Mouse (Mus musculus): ENCODE results near the gene Tal1. TPM values are rescaled to one million over a fixed set of nuclear protein-coding genes. Genes with fewer than 3 reads are reported as not detected.

Gene Tal1
- 1 to 10 TPM; 7.2 to 7.3 TPM for total RNA-seq (2021)

GRCm38 (mm10) chr4:115056371-115056920 is at the start of gene Tal1:
Tal1 (plus strand) TSS chr4:115056426.
- intact Hi-C loops (cut with DNase I): loop anchor here (5.0 kb wide), 1 partner anchor 149 kb away; the partner anchor contains the start of gene Foxd2
- peak; percentile 65 to 68 for DNase-seq

- intact Hi-C loops (cut with DNase I): no loop called here
- no peak for DNase-seq
Measured at GRCm38 (mm10) chr4:115014276-115014675, 42.0 kb upstream of the Tal1 start.

GRCm38 (mm10) chr4:115019997-115020396 is 36.2 kb upstream of the Tal1 start:
- intact Hi-C loops (cut with DNase I): no loop called here
- no peak for DNase-seq

- intact Hi-C loops (cut with DNase I): no loop called here
Measured at GRCm38 (mm10) chr4:115035043-115035442, 21.2 kb upstream of the Tal1 start.

DNA sequence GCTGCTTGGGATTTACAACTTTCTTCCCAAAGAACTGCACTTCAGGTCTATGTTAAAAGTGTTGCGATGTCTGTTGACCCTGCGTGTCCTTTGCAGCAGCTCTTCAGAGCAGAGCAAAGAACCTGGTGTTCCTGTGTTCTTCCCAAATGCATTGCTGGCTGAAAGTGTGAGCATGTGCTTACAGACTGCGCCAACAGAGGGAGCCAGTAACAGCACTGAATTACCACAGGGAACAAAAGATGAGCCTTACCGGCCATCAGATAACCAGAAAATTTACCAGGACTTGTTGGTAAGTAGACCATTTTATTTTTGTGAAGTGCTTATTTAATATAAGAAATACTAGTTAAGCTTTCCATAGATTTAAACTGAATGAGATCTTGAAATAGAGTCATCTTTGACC is 18.0 kb upstream of the Tal1 start:
- intact Hi-C loops (cut with DNase I): loop anchor here (1.0 kb wide), 2 partner anchors 47 to 59 kb away; no protein-coding TSS in a partner anchor
- DNase-seq: peak; percentile 42 to 60

More at GRCm38 (mm10) chr4:115035043-115035442, 21.2 kb upstream of the Tal1 start:
- no peak for DNase-seq

GRCm38 (mm10) chr4:115045621-115046020 is 10.6 kb upstream of the Tal1 start:
- intact Hi-C loops (cut with DNase I): loop anchor here (2.0 kb wide), 1 partner anchor 39 kb away; no protein-coding TSS in a partner anchor
- DNase-seq: no peak

- peak; percentile 63 to 77 for DNase-seq
Measured at GRCm38 (mm10) chr4:115047750-115048149, 8.5 kb upstream of the Tal1 start.

GRCm38 (mm10) chr4:115048190-115048589 is 8.0 kb upstream of the Tal1 start:
- intact Hi-C loops (cut with DNase I): no loop called here
- no peak for DNase-seq

More at GRCm38 (mm10) chr4:115047750-115048149, 8.5 kb upstream of the Tal1 start:
- intact Hi-C loops (cut with DNase I): loop anchor here (2.0 kb wide), 1 partner anchor 37 kb away; no protein-coding TSS in a partner anchor

- DNase-seq: no peak
- intact Hi-C loops (cut with DNase I): no loop called here
Measured at GRCm38 (mm10) chr4:115051245-115051644, 5.0 kb upstream of the Tal1 start.

- intact Hi-C loops (cut with DNase I): no loop called here
- DNase-seq: peak; percentile 77 to 84
Measured at GRCm38 (mm10) chr4:115052343-115053005, 3.8 kb upstream of the Tal1 start.

- intact Hi-C loops (cut with DNase I): loop anchor here (5.0 kb wide), 1 partner anchor 148 kb away; the partner anchor contains the start of gene Foxd2
- no peak for DNase-seq
Measured at GRCm38 (mm10) chr4:115055044-115055443, 1.2 kb upstream of the Tal1 start.

- intact Hi-C loops (cut with DNase I): loop anchor here (5.0 kb wide), 1 partner anchor 148 kb away; the partner anchor contains the start of gene Foxd2
- DNase-seq: no peak
Measured at GRCm38 (mm10) chr4:115055691-115056090, 535 bp upstream of the Tal1 start.

DNA sequence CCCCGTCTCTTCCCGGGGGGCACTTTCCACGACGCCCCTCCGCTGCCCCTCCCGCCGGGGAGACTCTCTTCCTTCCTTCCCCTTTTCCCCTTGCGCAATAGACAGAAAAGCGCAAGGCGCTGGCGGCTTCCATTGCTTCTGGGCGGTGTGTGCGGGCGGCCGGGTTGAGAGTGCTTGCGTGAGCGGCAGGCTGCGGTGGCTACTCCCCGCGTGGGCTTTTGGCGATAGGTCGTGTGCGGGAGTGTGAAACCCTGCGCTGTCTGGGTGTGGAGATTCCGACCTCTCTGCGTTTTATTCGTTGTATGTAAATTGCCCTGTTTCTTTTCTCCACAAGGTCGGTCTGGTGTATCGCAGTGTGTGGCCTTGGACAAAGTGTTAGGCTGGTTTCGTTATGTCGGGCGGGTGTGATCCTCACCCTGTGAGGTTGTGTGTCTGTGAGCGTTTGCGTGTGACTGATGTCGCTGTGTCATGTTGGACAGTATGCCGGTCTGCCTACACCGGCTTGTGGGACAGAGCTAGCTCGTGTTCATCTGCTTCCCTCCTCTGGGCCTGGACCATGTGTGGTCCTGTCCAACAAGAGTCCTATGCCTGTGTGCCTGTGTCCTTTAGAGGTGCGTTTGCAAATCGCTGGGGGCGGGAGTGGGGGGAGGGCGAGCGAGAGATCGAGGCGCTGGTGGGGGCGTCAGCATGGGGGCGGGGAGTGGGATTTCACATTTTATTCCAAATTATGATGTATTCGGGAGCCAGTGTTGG is 871 bp downstream of the Tal1 start:
- intact Hi-C loops (cut with DNase I): loop anchor here (5.0 kb wide), 1 partner anchor 150 kb away; the partner anchor contains the start of gene Foxd2
- peak; percentile 61 to 69 for DNase-seq

- peak; percentile 28 to 47 for DNase-seq
- intact Hi-C loops (cut with DNase I): loop anchor here (5.0 kb wide), 1 partner anchor 150 kb away; the partner anchor contains the start of gene Foxd2
Measured at GRCm38 (mm10) chr4:115057674-115058316, 1.6 kb downstream of the Tal1 start.

DNA sequence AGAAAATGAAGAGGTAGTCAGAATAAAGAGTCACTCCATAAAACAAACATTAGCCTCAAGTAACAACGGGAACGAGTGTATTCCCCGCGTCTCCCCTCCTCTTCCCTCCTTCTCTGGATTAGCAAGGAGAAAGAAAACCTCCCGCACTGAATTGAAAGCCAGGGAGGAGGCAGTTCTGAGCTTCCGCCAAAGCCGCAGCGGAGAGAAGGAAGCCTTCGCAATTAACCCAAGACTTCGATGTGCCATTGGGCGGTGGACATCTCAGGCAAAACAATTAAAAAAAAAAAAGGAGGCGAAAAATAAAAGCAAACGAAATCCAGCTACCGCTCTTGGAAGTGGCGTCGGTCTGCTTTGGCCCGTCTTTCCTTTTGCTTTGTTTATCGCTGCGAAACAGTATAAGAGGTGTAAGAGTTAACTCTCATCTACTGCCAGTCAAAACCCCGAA is 2.1 kb downstream of the Tal1 start:
- peak; percentile 50 to 63 for DNase-seq
- intact Hi-C loops (cut with DNase I): loop anchor here (5.0 kb wide), 1 partner anchor 151 kb away; the partner anchor contains the start of gene Foxd2

DNA sequence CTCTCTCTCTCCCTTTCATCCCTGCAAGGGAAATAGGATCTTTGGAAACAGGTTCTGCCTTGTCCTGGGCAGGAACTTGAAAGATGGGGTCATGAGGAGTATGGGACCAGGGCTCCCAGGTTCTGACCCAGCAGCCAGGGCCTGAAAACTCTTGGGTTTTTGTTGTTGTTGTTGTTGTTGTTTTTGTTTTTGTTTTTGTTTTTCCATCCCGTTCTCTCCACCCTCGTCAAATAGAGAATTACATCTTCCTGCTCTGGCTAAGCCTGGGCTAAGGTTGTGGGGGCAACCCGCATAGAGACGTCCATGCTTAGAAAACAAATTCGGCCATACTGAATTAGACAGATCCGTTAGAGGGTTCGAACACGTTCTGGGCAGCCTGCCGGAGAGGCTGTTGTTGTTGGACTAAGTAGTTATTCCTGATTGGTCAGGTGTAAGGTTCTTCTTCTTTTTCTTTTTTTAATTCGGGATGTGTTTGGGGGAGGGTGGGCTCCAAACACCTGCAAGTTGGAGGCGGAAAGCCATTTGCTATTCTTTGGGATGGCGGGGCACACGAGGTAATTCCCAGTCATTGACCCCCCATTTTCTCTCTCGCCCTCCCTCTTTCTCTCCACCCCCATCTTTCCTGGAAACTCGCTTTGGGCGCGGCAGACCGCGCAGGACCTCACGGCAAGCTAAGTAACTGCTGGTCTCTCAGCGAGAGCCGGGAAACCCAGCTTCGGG is 2.8 kb downstream of the Tal1 start:
- DNase-seq: peak; percentile 27

GRCm38 (mm10) chr4:115059871-115060270 is 3.6 kb downstream of the Tal1 start:
- intact Hi-C loops (cut with DNase I): loop anchor here (2.0 to 5.0 kb wide), 2 partner anchors 15 to 153 kb away; partner anchors contain the start of gene Foxd2
- DNase-seq: peak; percentile 29 to 48

More for the DNA sequence above, 2.8 kb downstream of the Tal1 start:
- intact Hi-C loops (cut with DNase I): loop anchor here (5.0 kb wide), 1 partner anchor 152 kb away; the partner anchor contains the start of gene Foxd2

DNA sequence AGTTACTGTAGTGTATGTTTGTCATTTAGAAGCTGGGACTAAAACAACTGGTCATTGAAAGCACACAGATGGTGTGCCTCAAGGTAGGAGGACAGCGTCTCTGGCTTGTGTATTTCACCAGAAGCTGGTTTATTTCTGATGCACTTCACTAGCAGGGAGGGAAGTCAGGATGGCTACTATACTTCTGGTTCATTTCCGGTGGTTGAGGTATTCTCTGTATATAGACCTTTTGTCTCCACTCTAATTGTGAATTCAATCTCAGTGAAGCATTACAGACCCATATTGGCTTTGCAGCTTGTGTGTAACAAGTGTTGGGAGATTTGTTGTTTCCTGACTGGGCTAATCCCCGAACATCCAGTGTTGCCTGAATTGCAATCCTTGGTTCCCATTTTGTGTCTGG is 4.5 kb downstream of the Tal1 start:
- no peak for DNase-seq
- intact Hi-C loops (cut with DNase I): loop anchor here (2.0 kb wide), 1 partner anchor 14 kb away; no protein-coding TSS in a partner anchor

DNA sequence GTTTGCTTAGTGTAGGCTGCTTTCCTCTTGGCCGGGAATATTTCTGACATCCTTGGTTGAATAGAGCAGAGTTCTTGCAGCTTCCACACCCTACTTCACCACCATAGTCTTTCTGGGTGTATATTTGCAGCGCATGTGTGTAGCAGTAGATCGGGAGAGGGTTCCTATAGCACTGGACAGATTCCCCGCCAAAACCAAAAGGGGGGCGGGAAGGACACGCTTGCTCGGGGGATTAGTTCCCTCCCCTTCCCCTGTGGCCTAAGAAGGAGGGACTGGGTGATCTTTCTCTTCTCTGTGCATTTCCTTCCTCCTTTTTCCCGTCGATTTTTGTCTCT is 6.3 kb downstream of the Tal1 start:
- no peak for DNase-seq
- intact Hi-C loops (cut with DNase I): no loop called here
